Mouse (Mus musculus) MEL (cell line): Measurements from ENCODE around the gene Wdr93. TPM values are rescaled to one million over a fixed set of nuclear protein-coding genes. Genes with fewer than 3 reads are reported as not detected.

ENCODE experiments used
- DNase-seq: peaks from one replicate; pipeline ENCODE4 v3.0.0; 2011; ENCODE audit warnings: low read depth, low spot score
- H3K27ac ChIP-seq: 2 replicates; pipeline ENCODE4 v1.5.1; 2012; ENCODE audit warnings: low read depth, mild to moderate bottlenecking, control low read depth, low read length, moderate library complexity; ENCODE audit not compliant: control insufficient read depth
- H3K27me3 ChIP-seq, 2 experiments: fragments of 150-350 bp in 1 of 2; sonication (generic) in 1 of 2; 2 replicates each; pipeline ENCODE4 v1.6.1; 2012; ENCODE audit warnings: low read length in 2 of 2, mild to moderate bottlenecking in 2 of 2, improper control_type of control experiment in 1 of 2, moderate library complexity in 1 of 2; ENCODE audit not compliant: insufficient read depth in 2 of 2, control insufficient read depth in 1 of 2
- H3K36me3 ChIP-seq, 2 experiments: 2 replicates each; pipeline ENCODE4 v1.6.1; 2012 to 2014; ENCODE audit warnings: low read length in 2 of 2, improper control_type of control experiment in 1 of 2, inconsistent platforms in 1 of 2, mild to moderate bottlenecking in 1 of 2; ENCODE audit not compliant: insufficient read depth in 2 of 2, control insufficient read depth in 1 of 2
- H3K4me1 ChIP-seq, 2 experiments: fragments of 150-350 bp in 1 of 2; sonication (generic) in 1 of 2; 2 replicates each; pipeline ENCODE4 v1.6.1; 2012; ENCODE audit warnings: low read length in 2 of 2, improper control_type of control experiment in 1 of 2, mild to moderate bottlenecking in 1 of 2; ENCODE audit not compliant: insufficient read depth in 2 of 2, control insufficient read depth in 1 of 2
- H3K4me3 ChIP-seq, 2 experiments: fragments of 150-350 bp in 1 of 2; sonication (generic) in 1 of 2; 2 replicates each; pipeline ENCODE4 v1.5.1; 2012; ENCODE audit warnings: low read depth in 2 of 2, low read length in 2 of 2, mild to moderate bottlenecking in 2 of 2, moderate library complexity in 2 of 2, control low read depth in 1 of 2, improper control_type of control experiment in 1 of 2; ENCODE audit not compliant: control insufficient read depth in 1 of 2, insufficient read depth in 1 of 2
- H3K79me2 ChIP-seq: 2 replicates; pipeline ENCODE4 v1.6.1; 2012; ENCODE audit warnings: mild to moderate bottlenecking, low read length, moderate library complexity; ENCODE audit not compliant: control insufficient read depth, poor library complexity, insufficient read depth
- H3K9ac ChIP-seq: 2 replicates; pipeline ENCODE4 v1.6.1; 2012; ENCODE audit warnings: low read depth, mild to moderate bottlenecking, control low read depth, low read length, moderate library complexity; ENCODE audit not compliant: control insufficient read depth, poor library complexity, severe bottlenecking
- H3K9me3 ChIP-seq: fragments of 150-350 bp; sonication (generic); replicated peaks from 2 replicates; pipeline ENCODE4 v1.6.1; 2012; ENCODE audit warnings: mild to moderate bottlenecking, low read length, improper control_type of control experiment, moderate library complexity; ENCODE audit not compliant: insufficient read depth
- CTCF ChIP-seq, 3 experiments: IDR thresholded peaks in 2 of 3; conservative IDR thresholded peaks in 1 of 3; 2 replicates each; pipeline ENCODE4 v1.5.1; 2011 to 2012; ENCODE audit warnings: low read length in 3 of 3, low read depth in 2 of 3, mild to moderate bottlenecking in 2 of 3, improper control_type of control experiment in 1 of 3, inconsistent platforms in 1 of 3, mixed read lengths in 1 of 3, moderate library complexity in 1 of 3; ENCODE audit not compliant: control insufficient read depth in 1 of 3, insufficient read depth in 1 of 3, poor library complexity in 1 of 3, severe bottlenecking in 1 of 3
- JUND ChIP-seq: IDR thresholded peaks from 2 replicates; pipeline ENCODE4 v1.6.1; 2011; ENCODE audit warnings: low read depth, mild to moderate bottlenecking, improper control_type of control experiment, low read length
- MEF2A ChIP-seq: IDR thresholded peaks from 2 replicates; pipeline ENCODE4 v1.6.1; 2014; ENCODE audit warnings: low read depth, mild to moderate bottlenecking, inconsistent platforms, low read length, improper control_type of control experiment; ENCODE audit not compliant: poor library complexity, insufficient replicate concordance, severe bottlenecking; ENCODE audit errors: extremely low read depth
- MXI1 ChIP-seq: IDR thresholded peaks from 2 replicates; pipeline ENCODE4 v1.6.1; 2011; ENCODE audit warnings: mild to moderate bottlenecking, low read depth, low read length, improper control_type of control experiment
- MYB ChIP-seq: IDR thresholded peaks from 2 replicates; pipeline ENCODE4 v1.6.1; 2011; ENCODE audit warnings: mild to moderate bottlenecking, low read depth, low read length, improper control_type of control experiment
- NRF1 ChIP-seq: IDR thresholded peaks from 2 replicates; pipeline ENCODE4 v1.6.1; 2014; ENCODE audit warnings: low read depth, mild to moderate bottlenecking, inconsistent platforms, low read length, improper control_type of control experiment, moderate library complexity; ENCODE audit not compliant: poor library complexity, insufficient read depth, severe bottlenecking
- POLR2A ChIP-seq, 2 experiments: IDR thresholded peaks; 2 replicates each; pipeline ENCODE4 v1.6.1; 2011 to 2012; ENCODE audit warnings: low read length in 2 of 2, mild to moderate bottlenecking in 2 of 2, control low read depth in 1 of 2, improper control_type of control experiment in 1 of 2, low read depth in 1 of 2, moderate library complexity in 1 of 2; ENCODE audit not compliant: control insufficient read depth in 1 of 2, insufficient read depth in 1 of 2, poor library complexity in 1 of 2
- RAD21 ChIP-seq: IDR thresholded peaks from 2 replicates; pipeline ENCODE4 v1.6.1; 2011; ENCODE audit warnings: mild to moderate bottlenecking, low read depth, low read length, improper control_type of control experiment
- RCOR1 ChIP-seq: IDR thresholded peaks from 2 replicates; pipeline ENCODE4 v1.6.1; 2012; ENCODE audit warnings: low read depth, mild to moderate bottlenecking, inconsistent platforms, low read length, improper control_type of control experiment
- SMC3 ChIP-seq: IDR thresholded peaks from 2 replicates; pipeline ENCODE4 v1.6.1; 2011; ENCODE audit warnings: low read depth, low read length, improper control_type of control experiment
- TAL1 ChIP-seq: IDR thresholded peaks from 2 replicates; pipeline ENCODE4 v1.6.1; 2012; ENCODE audit warnings: mild to moderate bottlenecking, inconsistent platforms, low read length, moderate library complexity, mixed read lengths
- UBTF ChIP-seq: IDR thresholded peaks from 2 replicates; pipeline ENCODE4 v1.6.1; 2012; ENCODE audit warnings: low read depth, mild to moderate bottlenecking, inconsistent platforms, low read length, improper control_type of control experiment, moderate library complexity, borderline replicate concordance; ENCODE audit not compliant: insufficient read depth
- ZC3H11A ChIP-seq: IDR thresholded peaks from 2 replicates; pipeline ENCODE4 v1.6.1; 2012; ENCODE audit warnings: low read depth, mild to moderate bottlenecking, inconsistent platforms, low read length, improper control_type of control experiment
- ZKSCAN1 ChIP-seq: IDR thresholded peaks from 2 replicates; pipeline ENCODE4 v1.6.1; 2012; ENCODE audit warnings: low read depth, mild to moderate bottlenecking, inconsistent platforms, low read length, improper control_type of control experiment, moderate library complexity
- ZNF384 ChIP-seq: IDR thresholded peaks from 2 replicates; pipeline ENCODE4 v1.6.1; 2012; ENCODE audit warnings: low read depth, mild to moderate bottlenecking, inconsistent platforms, low read length, improper control_type of control experiment
- polyA plus RNA-seq, 2 experiments: library from polyadenylated mRNA; stranded (reverse) in 1 of 2; unstranded in 1 of 2; fragments of >175 nt in 1 of 2; fragments of >200 nt in 1 of 2; gene quantifications; 2 replicates each; pipeline versions ENCODE4 v1.2.1 to v1.2.4; 2012; ENCODE audit warnings: low replicate concordance in 2 of 2, low read depth in 1 of 2; ENCODE audit not compliant: insufficient read length in 2 of 2, insufficient read depth in 1 of 2, missing spikeins in 1 of 2
- total RNA-seq: library from RNA; depleted of rRNA; stranded (reverse); fragments of 300-350 nt; gene quantifications from 2 replicates; pipeline ENCODE4 v1.2.3, GENCODE M21; 2012

Gene Wdr93
- total and polyA plus RNA-seq, 3 experiments, result 0.23 to 0.40 TPM; not detected in 1

GRCm38 (mm10) chr7:79792635-79793421, 49.9 kb downstream of the Wdr93 start:
- H3K4me3 ChIP-seq, result no peak overlapping the region

GRCm38 (mm10) chr7:79793688-79794087, 50.7 kb downstream of the Wdr93 start, which contains the start of gene Mesp1:
Gene Mesp1, minus strand, starts transcription at chr7:79793788.
- DNase-seq, result no peak
- Histone ChIP-seq H3K4me1 (no peaks in the 10 kb centered on the region), H3K9ac (no peak within 1 kb of the TSS), H3K27me3 (no peaks in the 10 kb centered on the region), H3K79me2 (no peaks in the 10 kb centered on the region), H3K27ac (no peak within 1 kb of the TSS), H3K4me3 (no peak within 1 kb of the TSS), H3K36me3 (no peaks in the 10 kb centered on the region), H3K9me3 (no peaks in the 10 kb centered on the region)
- TF ChIP-seq POLR2A (IDR thresholded peaks at IDR 0.05; ENCODE audit: control insufficient read depth in 1 of 2, insufficient read depth in 1 of 2, low read depth in 1 of 2, low read length in 2 of 2, poor library complexity in 1 of 2) (no peak), ZNF384 (no peak), ZC3H11A (no peak), TAL1 (no peak), MEF2A (no peak)

More at GRCm38 (mm10) chr7:79792635-79793421, 49.9 kb downstream of the Wdr93 start:
- Histone ChIP-seq H3K27me3 (no peaks in the 10 kb centered on the region), H3K9ac (no peak overlapping the region), H3K4me1 (no peaks in the 10 kb centered on the region), H3K79me2 (no peaks in the 10 kb centered on the region), H3K9me3 (no peaks in the 10 kb centered on the region), H3K27ac (no peak overlapping the region), H3K36me3 (no peaks in the 10 kb centered on the region)
- TF ChIP-seq ZKSCAN1 (no peak), MXI1 (no peak), CTCF (IDR thresholded peaks at IDR 0.05 in 2 of 3, conservative IDR thresholded peaks at IDR 0.05 in 1 of 3; ENCODE audit: control insufficient read depth in 1 of 3, insufficient read depth in 1 of 3, low read depth in 2 of 3, low read length in 3 of 3, poor library complexity in 1 of 3, severe bottlenecking in 1 of 3) (peak; percentile 44 to 70 (median 45)), NRF1 (no peak), MYB (no peak), ZNF384 (no peak), UBTF (no peak), RAD21 (peak; percentile 3), RCOR1 (no peak), SMC3 (0 out of 2 replicates have a peak, but pooled peaks have one; percentile 13), JUND (no peak)
- no peak for DNase-seq
